Mouse (Mus musculus): ENCODE measurements around the gene Ptk7.

Gene Ptk7

GRCm38 (mm10) chr17:46554977-46555672 is 74.2 kb downstream of the Ptk7 start:
- DNase-seq, result peak; percentile 66

GRCm38 (mm10) chr17:46554646-46554976 is 74.7 kb downstream of the Ptk7 start:
- no peak for DNase-seq

DNA sequence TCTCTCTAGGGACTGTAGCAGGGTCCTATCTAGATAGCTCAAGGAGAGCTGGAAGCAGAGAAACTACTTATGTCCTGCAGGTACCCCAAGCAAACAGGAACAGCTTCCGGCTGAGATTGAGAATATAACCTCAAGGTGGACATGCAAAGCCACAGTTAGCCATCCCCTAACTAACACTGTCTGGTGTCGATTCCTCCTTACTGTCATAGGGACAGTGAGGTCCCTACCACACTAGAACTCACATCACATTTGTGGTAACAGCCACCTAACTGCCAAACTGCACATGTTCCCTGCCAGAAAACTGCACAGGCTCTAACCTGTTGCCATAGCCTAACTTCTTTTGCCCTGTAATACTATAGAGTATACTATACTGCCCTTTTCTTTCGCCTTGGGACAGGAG is 75.4 kb downstream of the Ptk7 start:
- DNase-seq, result no peak

DNA sequence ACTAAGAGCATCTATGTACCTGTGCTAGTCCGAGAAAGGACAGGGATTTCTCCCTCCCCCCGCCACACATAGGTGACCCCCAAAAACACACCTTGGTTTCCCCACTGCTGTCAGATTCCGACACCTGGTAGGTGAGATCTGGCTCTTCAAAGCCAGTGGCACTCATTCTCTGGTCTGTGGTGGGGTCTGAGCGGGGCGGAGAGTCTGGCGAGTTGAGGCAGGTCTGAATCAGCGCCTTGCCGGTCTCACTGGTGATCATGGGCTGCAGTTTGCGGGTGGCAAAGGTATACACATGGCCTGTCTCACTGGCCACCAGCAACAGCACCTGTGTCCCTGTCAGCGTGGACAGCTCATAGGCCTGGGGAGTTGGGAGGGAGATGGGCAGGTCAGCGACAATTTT is 75.8 kb downstream of the Ptk7 start:
- DNase-seq, result no peak

DNA sequence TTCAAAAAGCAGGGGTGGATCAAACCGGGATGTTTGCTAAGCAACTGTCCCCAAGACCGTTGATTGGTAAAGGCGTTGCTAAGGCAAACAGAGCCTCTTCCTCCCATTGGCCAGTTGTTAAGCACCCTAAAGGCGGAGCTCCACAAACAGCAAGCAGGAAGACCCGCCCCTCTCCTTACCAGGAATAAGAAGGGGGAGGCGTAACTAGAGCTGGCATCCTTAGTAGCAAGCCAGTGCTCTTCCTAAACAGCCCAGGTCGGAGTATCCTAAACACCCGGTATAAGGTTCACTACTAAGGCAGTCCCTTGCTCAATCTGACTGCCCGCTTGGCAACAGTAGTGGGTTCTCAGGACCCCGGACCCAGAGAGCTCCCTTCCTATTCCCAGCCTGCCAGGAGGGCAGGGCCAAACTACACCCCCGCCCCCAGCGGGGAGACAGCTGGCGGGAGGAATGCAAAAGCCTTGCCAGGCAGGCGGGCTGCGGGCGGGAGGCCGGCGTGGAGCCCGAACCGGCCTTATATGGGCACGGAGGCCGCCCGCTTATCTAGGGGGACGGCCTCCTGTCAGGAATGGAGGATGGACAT is 76.4 kb downstream of the Ptk7 start:
- peak; percentile 94 for DNase-seq

GRCm38 (mm10) chr17:46552151-46552550 is 77.2 kb downstream of the Ptk7 start:
- no peak for DNase-seq

DNA sequence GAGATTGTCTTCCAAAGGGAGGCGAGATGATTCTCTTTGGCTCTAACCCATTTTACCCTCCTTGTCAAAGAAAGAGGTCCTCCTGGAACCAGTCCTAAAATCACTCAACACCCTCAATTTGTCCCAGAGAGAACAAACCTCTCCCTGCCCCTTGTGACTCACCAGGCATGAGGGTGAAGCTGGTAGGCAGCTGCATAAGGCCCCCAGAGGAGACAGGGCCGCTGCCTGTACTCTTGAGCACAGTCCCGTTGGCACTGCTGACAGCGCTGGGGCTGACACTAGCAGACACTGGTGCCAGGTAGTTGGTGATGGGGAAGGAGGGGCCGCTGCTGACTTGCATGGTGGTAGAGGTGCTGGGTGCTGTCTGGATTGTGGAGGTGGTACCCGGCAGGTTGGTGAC is 77.9 kb downstream of the Ptk7 start:
- DNase-seq, result no peak

DNA sequence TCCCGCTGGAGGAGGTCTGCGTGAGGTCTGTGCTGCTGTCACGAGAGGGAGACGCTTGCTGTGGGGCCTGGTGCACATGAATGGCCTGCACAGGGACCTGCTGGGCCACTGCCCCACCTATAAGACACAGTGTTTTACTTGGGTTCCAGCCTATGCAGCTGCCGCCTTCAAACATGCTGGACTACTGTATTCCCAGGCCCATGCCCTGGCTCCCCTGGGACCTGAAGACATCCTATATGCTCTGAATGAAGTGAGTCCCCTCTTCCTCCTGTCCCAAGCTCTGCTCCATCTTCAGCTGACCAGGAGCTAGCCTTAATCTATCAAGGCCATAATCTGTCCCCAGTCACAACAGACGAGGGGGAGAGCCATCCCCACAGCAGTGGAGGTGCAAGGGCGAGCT is 78.4 kb downstream of the Ptk7 start:
- no peak for DNase-seq

- DNase-seq, result no peak
Observed at GRCm38 (mm10) chr17:46549642-46550041, 79.7 kb downstream of the Ptk7 start.

GRCm38 (mm10) chr17:46549193-46549592 is 80.1 kb downstream of the Ptk7 start:
- DNase-seq, result peak; percentile 69

DNA sequence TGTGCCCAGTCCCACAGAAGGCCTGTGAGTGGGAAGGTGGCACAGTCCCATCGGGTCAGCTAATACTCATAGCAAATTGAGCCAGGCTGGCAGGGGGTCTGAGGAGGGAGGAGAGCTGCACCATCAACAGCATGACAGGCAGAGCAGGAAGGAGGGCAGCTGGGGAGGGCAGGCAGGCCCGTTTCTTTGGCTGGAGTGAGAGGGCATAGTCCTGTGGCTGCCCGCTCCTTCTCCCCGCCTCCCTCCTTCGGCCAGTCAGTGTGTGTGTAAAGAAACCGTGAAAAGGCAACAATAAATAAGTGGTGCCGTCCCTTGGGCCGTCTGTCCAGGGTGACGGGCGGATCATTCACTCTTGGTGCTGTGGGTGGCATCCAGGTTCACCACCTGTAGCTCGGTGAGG is 80.6 kb downstream of the Ptk7 start:
- DNase-seq, result no peak

- DNase-seq, result peak; percentile 29
Observed at GRCm38 (mm10) chr17:46547923-46548322, 81.4 kb downstream of the Ptk7 start.

GRCm38 (mm10) chr17:46546995-46547394 is 82.3 kb downstream of the Ptk7 start:
- no peak for DNase-seq

DNA sequence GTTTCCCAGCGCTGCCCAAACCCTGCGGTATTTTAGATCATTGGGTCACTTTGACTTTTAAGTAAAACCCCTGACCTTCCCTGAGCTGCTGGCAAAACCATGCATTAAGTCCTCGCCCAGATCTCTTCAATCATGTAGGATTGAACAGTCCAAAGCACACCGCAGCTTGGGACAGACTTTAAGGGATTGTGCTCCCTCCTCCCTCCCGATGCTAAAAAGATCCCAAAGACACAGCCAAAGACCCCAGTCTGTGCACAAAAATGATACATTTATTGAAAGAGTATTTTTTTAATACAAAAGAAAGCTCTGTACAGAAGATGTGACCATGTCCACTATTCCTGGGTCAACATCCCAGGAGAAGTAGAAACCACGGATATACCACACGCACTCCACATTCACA is 82.7 kb downstream of the Ptk7 start:
- no peak for DNase-seq

DNA sequence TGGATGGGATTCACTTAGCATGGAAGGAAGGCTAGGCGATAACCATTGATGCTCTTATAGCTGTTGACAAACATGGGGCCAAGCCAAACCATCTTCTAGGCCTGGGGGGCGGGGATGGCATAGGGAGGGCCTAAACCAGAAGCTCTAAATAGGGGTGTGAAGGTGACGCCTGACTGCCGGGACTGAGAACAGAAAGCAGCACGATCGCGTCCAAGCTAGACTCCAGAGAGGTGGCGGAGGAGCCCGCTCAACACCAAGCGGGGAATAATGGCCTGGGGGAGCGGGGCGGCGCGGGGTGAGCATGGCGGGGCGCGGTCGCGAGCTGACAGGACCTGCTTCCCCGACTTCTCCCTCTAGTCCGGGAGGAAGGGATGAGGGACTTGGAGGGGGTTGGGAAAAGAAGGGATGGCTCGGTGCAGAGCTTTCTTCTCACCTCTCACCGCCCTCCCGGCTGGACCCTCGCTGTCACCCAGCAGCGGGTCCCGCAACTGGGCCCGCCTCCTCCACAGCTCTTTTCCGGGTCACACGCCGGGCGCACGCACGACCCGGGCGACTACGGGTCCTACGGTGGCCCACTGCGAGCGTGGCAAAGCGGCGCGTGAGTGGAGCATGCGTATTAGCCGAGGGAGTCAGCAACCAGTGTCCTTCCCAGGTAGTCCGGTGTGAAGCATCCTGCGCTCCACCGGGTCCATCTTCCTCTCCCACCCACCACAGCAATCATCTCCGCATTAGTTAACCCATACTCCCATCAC is 83.3 kb downstream of the Ptk7 start, which contains the start of gene Cul9:
TSS of gene Cul9 (minus strand) at position 576 of the 752 bp plus-strand sequence.
- peak; percentile 80 for DNase-seq

- DNase-seq, result no peak
Observed at GRCm38 (mm10) chr17:46543661-46544060, 85.6 kb downstream of the Ptk7 start.

DNA sequence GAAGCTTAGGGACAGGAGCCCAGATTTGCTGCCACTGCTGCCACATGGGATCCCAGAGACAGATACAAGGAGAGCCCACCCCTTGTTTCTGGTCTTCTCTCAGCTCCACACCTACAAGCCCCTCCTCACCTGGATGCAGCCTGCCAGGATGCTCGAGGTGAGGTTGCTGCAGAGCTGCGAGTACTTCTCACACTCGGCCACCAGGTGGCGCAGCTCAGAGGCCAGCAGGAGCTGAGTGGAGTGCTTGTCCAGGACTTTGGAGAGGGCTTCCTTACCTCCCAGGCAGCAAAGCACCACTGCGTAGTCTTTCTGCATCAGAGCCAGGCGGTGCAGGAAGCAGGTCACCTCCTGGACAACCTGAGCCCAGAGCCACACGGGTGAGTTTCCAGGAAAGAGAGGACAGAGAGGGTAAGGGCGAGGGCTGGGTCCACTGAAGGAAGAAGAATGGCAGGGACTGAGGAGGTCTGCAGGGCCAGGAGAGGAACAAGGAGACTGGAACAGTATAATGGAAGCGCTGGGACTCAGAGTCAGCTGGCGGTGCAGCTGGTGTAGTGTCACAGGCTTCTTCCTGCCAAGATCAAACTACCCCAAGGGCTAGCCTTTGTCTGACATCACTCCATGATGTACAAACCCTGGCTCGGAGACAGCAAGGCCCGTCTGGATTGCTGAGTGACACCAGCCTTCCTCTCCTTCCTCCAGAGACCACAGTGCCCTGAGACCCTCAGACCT is 103.6 kb downstream of the Ptk7 start:
- DNase-seq, result peak; percentile 84

GRCm38 (mm10) chr17:46525065-46525464 is 104.2 kb downstream of the Ptk7 start:
- DNase-seq, result no peak

DNA sequence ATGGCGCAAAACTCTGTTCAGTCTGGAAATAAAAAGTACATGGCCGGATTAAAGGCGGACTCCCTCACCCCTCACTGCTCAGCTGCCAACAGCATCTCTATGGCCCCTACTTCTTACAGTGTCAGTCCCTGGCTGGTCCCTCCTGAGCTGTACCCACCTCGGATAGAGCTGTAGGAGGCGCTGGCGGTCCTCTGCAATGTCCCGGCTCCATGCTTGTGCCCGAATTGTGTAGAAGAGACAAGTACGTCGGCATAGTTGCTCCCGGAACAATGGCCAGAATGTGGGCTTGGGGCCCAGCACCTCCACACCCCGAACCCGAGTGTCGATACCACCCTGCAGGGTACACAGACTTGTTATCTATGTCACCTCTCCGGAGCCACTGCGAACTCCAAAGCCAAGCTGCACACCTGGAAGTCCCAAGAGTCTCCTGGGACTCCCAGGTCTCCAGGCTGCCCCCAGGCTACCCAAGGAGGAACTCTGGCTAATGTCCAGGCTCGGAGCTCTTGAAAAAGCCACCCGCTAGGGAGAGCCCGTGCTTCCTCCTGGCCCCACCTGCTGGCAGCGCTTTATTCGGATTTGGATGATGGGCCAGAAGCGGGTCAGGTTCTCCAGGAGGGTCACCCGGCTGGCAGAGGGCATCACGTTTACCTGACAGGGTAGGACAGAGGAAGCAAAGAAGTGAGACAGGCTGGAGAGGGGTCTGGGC is 107.2 kb downstream of the Ptk7 start:
- DNase-seq, result peak; percentile 35

DNA sequence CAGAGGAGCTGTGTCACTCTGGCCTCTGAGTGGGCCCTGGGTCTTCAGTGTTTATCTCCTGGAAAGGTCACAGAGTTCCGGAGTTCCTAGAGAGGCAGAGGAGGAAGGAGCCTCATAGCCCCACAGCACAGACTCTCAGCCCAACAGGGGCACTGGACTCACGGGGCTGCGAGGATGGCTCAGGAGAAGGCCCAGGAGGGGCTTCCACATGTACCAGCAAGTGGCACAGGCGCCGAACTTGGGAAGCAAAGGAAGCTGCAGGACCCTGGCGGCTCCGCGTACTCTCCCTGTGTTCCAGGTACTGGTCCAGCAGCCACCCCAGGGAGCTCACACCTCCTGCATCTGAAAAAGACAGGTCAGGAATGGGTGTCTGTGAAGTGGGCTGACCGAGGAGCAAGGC is 108.1 kb downstream of the Ptk7 start:
- DNase-seq, result no peak

GRCm38 (mm10) chr17:46520385-46520979 is 108.8 kb downstream of the Ptk7 start:
- DNase-seq, result peak; percentile 44

DNA sequence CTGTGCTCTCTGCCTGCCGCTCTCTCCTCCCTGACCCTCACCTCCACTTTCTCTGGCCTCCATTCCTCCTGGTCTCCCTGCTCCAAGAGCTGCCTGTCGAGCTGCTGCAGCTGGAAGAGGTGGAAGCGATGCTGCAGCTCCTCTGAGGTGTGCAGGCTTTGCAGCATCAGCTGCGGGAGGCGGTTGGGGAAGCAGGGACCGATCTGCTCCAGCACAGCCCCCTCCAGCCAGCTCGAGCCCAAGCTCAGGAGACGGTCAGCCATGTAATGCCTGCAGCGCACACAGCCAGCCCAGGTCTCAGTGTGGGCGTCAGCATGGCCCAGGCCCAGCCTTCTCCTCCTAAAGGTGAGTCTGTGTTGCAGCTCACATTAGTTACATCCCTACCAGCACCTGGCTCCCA is 109.3 kb downstream of the Ptk7 start:
- DNase-seq, result no peak
